Mouse (Mus musculus) hindbrain, embryonic 11.5 days (tissue): ENCODE measurements around the gene Sidt1. TPM values are rescaled to one million over a fixed set of nuclear protein-coding genes. Genes with fewer than 3 reads are reported as not detected.

Source experiments
- ATAC-seq: fragments of 200-750 bp; cut with Nextera tagmentation; 2 replicates; pipeline ENCODE4 v1.8.0; 2017; ENCODE audit warnings: mild to moderate bottlenecking, moderate TSS enrichment, moderate library complexity; ENCODE audit not compliant: low FRiP score
- DNase-seq: peaks from one replicate; pipeline ENCODE4 v3.0.0-alpha.2; 2015; ENCODE audit warnings: low spot score
- H3K27ac ChIP-seq: fragments of 300-500 bp; sonication (generic); 2 replicates; pipeline ENCODE4 v1.5.1; 2014; ENCODE audit warnings: mild to moderate bottlenecking, low read depth, low read length
- H3K27me3 ChIP-seq: fragments of 300-500 bp; sonication (generic); 2 replicates; pipeline ENCODE4 v1.6.1; 2014; ENCODE audit warnings: mild to moderate bottlenecking, low read length, moderate library complexity, mixed read lengths; ENCODE audit not compliant: control insufficient read depth, insufficient read depth
- H3K36me3 ChIP-seq: fragments of 300-500 bp; sonication (generic); 2 replicates; pipeline ENCODE4 v1.6.1; 2014; ENCODE audit warnings: mild to moderate bottlenecking, low read length, moderate library complexity, mixed read lengths; ENCODE audit not compliant: control insufficient read depth, insufficient read depth
- H3K4me1 ChIP-seq: fragments of 300-500 bp; sonication (generic); replicated peaks from 2 replicates; pipeline ENCODE4 v1.6.1; 2014; ENCODE audit warnings: low read length, mixed read lengths; ENCODE audit not compliant: control insufficient read depth, insufficient read depth
- H3K4me2 ChIP-seq: fragments of 300-500 bp; sonication (generic); replicated peaks from 2 replicates; pipeline ENCODE4 v1.6.1; 2014; ENCODE audit warnings: mild to moderate bottlenecking, low read depth, low read length
- H3K4me3 ChIP-seq: fragments of 300-500 bp; sonication (generic); 2 replicates; pipeline ENCODE4 v1.5.1; 2014; ENCODE audit warnings: low read depth, low read length
- H3K9ac ChIP-seq: fragments of 300-500 bp; sonication (generic); 2 replicates; pipeline ENCODE4 v1.6.1; 2014; ENCODE audit warnings: low read depth, low read length
- H3K9me3 ChIP-seq: fragments of 300-500 bp; sonication (generic); 2 replicates; pipeline ENCODE4 v1.6.1; 2016; ENCODE audit warnings: low read length; ENCODE audit not compliant: control insufficient read depth
- WGBS: fragments of 180-500 bp; shearing (Covaris S2); extraction: QIAGEN DNeasy Blood & Tissue Kit; methylation state at CpG from one replicate; pipeline ENCODE4 v1.1.7; 2014; 5-methylcytosine and 5-hydroxymethylcytosine counted together
- polyA plus RNA-seq: library from polyadenylated mRNA; unstranded; fragments of >200 nt; fragmentation: Nextera tagmentation; extraction: Ambion mirVana; gene quantifications from 2 replicates; pipeline ENCODE4 v1.2.1, GENCODE M21; 2014

Gene Sidt1
- polyA plus RNA-seq, 1 experiment from 2014 or later: 0.28 TPM

- H3K9ac ChIP-seq: no peak overlapping the region
- ATAC-seq (no peak), DNase-seq (no peak)
- no peaks in the 10 kb centered on the region for H3K36me3 ChIP-seq
- no peaks in the 10 kb centered on the region for H3K27me3 ChIP-seq
- no peaks in the 10 kb centered on the region for H3K9me3 ChIP-seq
- 74% methylated on average over 7 of the region's 7 CpGs for WGBS
- no peak overlapping the region for H3K4me2 ChIP-seq
- H3K4me3 ChIP-seq: no peak overlapping the region
- H3K4me1 ChIP-seq: no peaks in the 10 kb centered on the region
- no peak overlapping the region for H3K27ac ChIP-seq
These were observed 89.7 kb downstream of the Sidt1 start for GRCm38 (mm10) chr16:44243323-44243722.

- no peak overlapping the region for H3K27ac ChIP-seq
- no peaks in the 10 kb centered on the region for H3K4me1 ChIP-seq
- no peaks in the 10 kb centered on the region for H3K36me3 ChIP-seq
- peak; percentile 88 for DNase-seq
- no peak overlapping the region for H3K9ac ChIP-seq
- H3K9me3 ChIP-seq: no peaks in the 10 kb centered on the region
- H3K4me2 ChIP-seq: no peak overlapping the region
- 0% methylated on average over 1 of the region's 1 CpGs for WGBS
- no peaks in the 10 kb centered on the region for H3K27me3 ChIP-seq
- peak; percentile 68 for ATAC-seq
- H3K4me3 ChIP-seq: no peak overlapping the region
These were observed 90.4 kb downstream of the Sidt1 start for GRCm38 (mm10) chr16:44242633-44243032.

DNA sequence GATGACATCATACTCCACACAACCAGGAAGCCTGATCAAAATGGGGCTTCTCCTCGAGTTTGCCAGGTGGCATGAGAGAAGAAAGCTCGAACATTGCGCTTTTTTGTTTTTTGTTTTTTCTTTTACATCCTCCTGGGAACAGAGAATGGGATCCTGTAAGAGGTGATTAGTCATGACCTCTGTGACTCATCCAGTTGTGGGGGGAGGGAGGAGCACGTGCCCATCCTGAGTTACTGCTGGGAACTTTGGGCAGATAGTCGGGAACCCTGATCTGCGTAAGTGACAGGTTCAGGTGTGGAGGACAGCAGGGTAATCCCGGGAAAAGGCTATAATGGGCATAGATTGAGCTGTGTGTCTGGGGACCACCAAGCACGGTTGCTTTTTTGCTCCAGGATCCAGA lies 92.6 kb downstream of the Sidt1 start:
- Histone ChIP-seq H3K36me3 (no peaks in the 10 kb centered on the region), H3K9ac (no peak overlapping the region), H3K4me3 (no peak overlapping the region), H3K27me3 (no peaks in the 10 kb centered on the region), H3K4me2 (no peak overlapping the region), H3K27ac (no peak overlapping the region), H3K9me3 (no peaks in the 10 kb centered on the region), H3K4me1 (no peaks in the 10 kb centered on the region)
- DNase-seq (no peak), ATAC-seq (no peak)
- 72% methylated on average over 8 of the region's 8 CpGs for WGBS

DNA sequence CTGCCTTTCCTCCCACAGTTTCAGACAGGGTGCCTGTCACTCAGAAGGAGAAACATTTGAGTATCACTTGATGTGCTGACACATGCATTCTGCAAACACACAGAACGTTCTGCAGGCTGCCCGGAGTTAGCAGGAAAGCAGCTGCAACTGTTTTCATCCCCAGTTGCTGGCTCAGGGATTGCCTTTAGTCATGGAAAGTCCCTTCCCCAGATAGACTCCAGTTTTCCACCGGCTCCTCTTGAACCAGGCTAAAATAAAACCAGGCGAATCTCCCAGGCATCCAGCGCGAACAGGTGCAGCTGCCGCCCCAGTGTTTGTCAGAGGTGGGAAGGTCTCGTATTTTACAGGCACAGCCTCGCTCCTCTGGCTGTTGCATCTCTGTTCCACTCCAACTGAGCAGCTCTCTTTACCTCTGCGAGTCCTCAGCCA lies 94.1 kb downstream of the Sidt1 start:
- Histone ChIP-seq H3K4me2 (no peak overlapping the region), H3K9ac (no peak overlapping the region), H3K27me3 (no peaks in the 10 kb centered on the region), H3K4me1 (no peaks in the 10 kb centered on the region), H3K4me3 (no peak overlapping the region), H3K27ac (no peak overlapping the region), H3K36me3 (no peaks in the 10 kb centered on the region), H3K9me3 (no peaks in the 10 kb centered on the region)
- ATAC-seq (no peak), DNase-seq (no peak)
- WGBS: 67% methylated on average over 10 of the region's 10 CpGs

DNA sequence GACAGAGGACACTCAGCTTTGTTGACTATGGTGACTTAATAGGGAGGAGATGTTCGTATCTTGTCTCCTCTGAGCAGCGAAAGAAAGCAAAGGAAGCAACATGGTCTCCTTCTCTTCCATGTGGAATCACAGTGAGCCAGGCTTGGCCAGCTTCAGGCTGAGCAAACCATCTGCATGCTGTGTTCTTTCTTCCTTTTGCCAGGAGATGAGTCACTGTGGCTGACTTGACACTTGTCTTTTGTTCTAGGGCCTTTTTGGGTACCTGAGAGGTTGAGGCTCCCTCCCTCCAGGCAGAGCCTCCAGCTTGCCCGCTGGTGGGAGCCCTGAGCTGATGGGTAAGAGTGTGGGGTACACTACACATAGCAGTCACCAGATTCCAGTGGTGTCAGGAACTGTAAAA lies 95.2 kb downstream of the Sidt1 start:
- ATAC-seq (no peak), DNase-seq (no peak)
- H3K27ac ChIP-seq: no peak overlapping the region
- no peak overlapping the region for H3K9ac ChIP-seq
- no peaks in the 10 kb centered on the region for H3K4me1 ChIP-seq
- no peak overlapping the region for H3K4me2 ChIP-seq
- H3K4me3 ChIP-seq: no peak overlapping the region
- H3K36me3 ChIP-seq: no peaks in the 10 kb centered on the region
- WGBS: 78% methylated on average over 3 of the region's 3 CpGs
- H3K27me3 ChIP-seq: no peaks in the 10 kb centered on the region
- no peaks in the 10 kb centered on the region for H3K9me3 ChIP-seq

DNA sequence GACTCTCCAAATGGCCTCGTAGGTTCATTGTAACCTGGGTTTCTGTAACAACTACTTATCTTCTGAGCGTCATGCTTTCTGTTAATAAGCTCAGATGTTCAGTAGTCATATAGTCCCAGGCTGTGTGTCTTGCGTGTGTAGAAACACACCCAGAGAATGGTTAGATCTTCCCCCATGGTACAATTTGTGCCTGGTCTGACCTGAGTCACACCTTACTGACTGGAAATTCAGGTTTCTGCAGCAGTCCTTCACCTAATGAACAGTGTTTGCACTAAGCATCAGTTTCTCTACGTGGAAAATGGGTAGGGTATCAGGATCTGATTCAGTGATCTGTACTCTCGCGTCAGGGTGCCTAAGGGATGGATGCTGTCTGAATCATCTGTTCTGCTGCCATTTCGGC lies 100.0 kb downstream of the Sidt1 start:
- Histone ChIP-seq H3K27ac (no peak overlapping the region), H3K4me2 (no peak overlapping the region), H3K27me3 (no peaks in the 10 kb centered on the region), H3K9me3 (no peaks in the 10 kb centered on the region), H3K36me3 (no peaks in the 10 kb centered on the region), H3K4me3 (no peak overlapping the region), H3K4me1 (no peaks in the 10 kb centered on the region), H3K9ac (no peak overlapping the region)
- DNase-seq (no peak), ATAC-seq (no peak)
- 88% methylated on average over 7 of the region's 7 CpGs for WGBS

DNA sequence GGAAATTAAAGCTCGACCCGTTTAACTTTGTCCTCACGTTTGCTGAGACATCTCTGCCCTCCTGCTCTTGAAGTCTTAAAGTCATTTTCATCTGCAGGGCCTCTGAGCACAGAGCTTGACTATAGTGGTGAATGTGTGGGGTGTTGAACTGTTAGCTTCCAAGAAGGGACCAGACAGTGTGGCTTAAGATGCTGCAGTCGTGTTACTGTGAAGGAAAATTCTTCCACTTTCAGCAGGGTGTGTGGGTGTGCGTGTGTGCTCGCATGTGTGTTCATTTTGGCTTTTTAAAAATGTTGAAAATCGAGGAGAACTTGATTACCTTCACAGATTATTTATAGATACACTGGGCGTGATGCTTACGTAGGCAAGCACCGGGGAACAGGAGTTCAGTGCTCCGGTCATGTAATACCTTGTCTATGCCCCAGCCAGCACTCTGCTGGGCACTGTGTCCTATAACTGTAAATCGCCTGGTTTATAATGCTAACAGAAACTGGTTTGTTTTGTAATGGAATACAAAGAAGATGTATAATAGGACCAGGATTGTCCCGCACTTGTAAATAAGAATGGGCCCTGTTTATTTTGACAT lies 106.2 kb downstream of the Sidt1 start:
- Histone ChIP-seq H3K4me2 (no peak overlapping the region), H3K27ac (no peak overlapping the region), H3K9me3 (no peaks in the 10 kb centered on the region), H3K4me3 (no peak overlapping the region), H3K36me3 (0 out of 2 replicates have a peak, but pooled peaks cover under 1% of the 10 kb centered on the region), H3K4me1 (no peaks in the 10 kb centered on the region), H3K9ac (no peak overlapping the region), H3K27me3 (no peaks in the 10 kb centered on the region)
- WGBS: 92% methylated on average over 13 of the region's 13 CpGs
- DNase-seq (no peak), ATAC-seq (no peak)

DNA sequence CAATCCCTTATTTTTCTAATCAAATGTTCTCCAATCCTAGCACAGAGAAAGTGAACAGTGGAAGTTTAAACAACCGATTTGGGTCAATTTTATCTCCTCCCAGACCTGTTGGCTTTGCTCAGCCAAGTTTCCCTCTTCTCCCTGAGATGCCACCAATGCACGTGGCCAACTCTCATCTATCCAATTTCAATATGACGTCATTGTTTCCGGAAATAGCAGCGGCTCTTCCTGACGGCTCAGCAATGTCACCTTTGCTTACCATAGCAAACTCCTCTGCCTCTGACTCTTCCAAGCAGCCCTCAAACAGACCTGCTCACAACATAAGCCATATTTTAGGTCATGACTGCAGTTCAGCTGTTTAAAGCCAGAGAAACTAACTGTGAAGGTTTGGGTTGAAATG lies 111.5 kb downstream of the Sidt1 start:
- Histone ChIP-seq H3K9ac (no peak overlapping the region), H3K4me1 (no peaks in the 10 kb centered on the region), H3K27me3 (no peaks in the 10 kb centered on the region), H3K4me3 (no peak overlapping the region), H3K27ac (no peak overlapping the region), H3K4me2 (no peak overlapping the region), H3K9me3 (no peaks in the 10 kb centered on the region), H3K36me3 (peaks cover 5% of the 10 kb centered on the region; the same call in 1 of the 2 replicates)
- no peak for ATAC-seq
- WGBS: 85% methylated on average over 6 of the region's 6 CpGs
- DNase-seq: no peak

- Histone ChIP-seq H3K9ac (no peak overlapping the region), H3K9me3 (no peaks in the 10 kb centered on the region), H3K27ac (no peak overlapping the region), H3K27me3 (no peaks in the 10 kb centered on the region), H3K4me3 (no peak overlapping the region), H3K36me3 (peaks cover 3% of the 10 kb centered on the region; the same call in 1 of the 2 replicates), H3K4me1 (no peaks in the 10 kb centered on the region), H3K4me2 (no peak overlapping the region)
- 93% methylated on average over 7 of the region's 7 CpGs for WGBS
- ATAC-seq (no peak), DNase-seq (no peak)
These were observed 116.6 kb downstream of the Sidt1 start for GRCm38 (mm10) chr16:44216417-44216816.
